Mouse (Mus musculus) spleen, embryonic (tissue): ENCODE measurements at regions not wholly inside any gene's neighbourhood (a gene's known extent, or its start where the extent isn't known, plus 50 kb on each side); places are given as distances from the start of the nearest gene placed in this dataset.

Experiments used
- CTCF ChIA-PET: fragments of 350-600 bp; sonication (Branson Sonifier 250); formaldehyde crosslinking; loops from one replicate; lab custom pipeline; 2022; lab: Charles Lee

DNA sequence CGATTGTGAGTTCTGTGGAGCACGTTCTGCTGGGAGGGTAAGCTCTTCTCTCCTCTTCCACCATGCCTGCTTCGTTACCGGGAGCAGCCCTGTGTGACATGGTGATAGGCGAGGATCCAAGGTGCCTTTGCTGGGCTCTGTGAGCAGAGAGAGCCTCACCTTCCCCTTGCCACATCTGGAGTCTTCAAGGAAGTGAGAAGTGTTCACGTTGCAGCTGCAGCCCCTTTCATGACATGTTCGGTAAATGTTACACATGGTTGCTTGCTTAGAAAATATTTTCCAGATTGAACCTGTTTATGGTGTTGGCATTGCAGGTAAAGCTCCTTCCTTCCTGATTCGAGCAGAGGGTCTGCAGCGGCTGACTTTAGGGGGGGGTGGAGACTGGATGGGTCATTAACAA is 244.0 kb downstream of the Ttll7 start:
- CTCF ChIA-PET = no interaction called here

DNA sequence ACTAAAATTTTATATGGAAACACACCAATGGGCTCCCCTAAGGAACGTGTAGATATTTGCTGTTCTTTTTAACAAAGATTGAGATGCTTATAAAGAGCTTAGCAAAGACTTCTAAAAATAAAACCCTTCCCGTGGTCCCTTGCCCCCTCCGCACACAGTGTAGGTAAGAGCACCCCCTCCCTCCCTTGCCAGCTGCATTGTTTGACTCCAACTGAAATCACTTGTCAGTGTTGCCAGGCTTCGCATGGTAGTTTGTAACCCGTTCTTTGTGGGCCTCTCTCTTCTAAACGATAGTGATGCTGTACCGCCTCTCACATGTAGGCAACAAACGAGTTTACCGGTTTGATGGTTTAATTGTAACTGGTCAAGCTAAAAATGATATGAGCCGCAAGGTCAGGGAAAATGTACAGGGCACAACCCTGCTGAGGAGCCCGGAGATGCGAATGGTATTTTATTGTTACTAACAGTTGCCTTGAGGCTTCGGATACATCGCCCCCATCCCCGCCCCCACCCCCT is 246.0 kb downstream of the Ttll7 start:
- CTCF ChIA-PET = no interaction called here

DNA sequence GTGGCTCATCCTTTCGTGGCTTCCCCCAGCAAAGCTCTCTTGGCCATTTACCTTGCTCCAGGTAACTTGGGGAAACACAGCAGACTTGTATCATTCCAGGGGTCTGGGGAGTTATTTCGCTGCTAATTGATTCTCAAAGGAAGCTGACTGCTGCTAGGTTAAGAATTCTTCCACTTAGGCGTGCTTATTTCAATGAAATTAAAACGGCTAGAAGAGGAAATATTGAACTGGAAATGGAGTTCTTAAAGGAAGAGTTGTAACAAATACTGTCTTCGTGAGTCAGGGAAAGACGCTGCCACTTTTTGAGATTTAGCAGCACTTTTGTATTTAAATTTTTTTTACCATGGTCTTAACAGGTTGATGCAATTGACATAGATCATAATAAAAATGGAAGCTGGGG is 246.4 kb downstream of the Ttll7 start:
- CTCF ChIA-PET = no interaction called here

DNA sequence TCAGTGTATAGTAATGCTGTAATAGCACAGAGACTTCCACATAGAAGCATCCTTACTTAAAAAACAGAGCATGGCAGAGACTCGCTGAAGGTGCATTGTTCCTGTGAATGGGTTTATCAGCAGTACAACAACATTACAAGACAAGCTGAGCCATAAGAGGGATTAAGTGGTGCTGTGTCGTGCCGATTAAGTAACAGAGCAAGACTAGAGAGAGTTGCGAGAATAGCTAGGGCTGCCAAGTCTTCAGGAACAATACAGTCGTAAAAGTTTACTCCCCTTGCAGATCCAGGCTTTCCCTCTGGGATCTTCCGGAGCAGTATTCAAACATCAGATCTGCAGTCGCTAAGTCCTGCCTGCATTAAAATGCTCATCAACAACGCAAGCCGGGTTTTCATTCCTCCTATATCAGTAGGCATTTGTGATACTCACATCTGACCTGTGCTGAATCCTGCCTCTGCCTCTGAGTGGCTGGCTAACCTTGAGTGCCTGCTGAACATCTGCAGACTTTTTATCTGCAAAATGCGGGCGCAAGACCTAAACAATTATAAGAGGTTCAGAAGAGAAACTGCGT is 247.1 kb downstream of the Ttll7 start:
- CTCF ChIA-PET = no interaction called here

DNA sequence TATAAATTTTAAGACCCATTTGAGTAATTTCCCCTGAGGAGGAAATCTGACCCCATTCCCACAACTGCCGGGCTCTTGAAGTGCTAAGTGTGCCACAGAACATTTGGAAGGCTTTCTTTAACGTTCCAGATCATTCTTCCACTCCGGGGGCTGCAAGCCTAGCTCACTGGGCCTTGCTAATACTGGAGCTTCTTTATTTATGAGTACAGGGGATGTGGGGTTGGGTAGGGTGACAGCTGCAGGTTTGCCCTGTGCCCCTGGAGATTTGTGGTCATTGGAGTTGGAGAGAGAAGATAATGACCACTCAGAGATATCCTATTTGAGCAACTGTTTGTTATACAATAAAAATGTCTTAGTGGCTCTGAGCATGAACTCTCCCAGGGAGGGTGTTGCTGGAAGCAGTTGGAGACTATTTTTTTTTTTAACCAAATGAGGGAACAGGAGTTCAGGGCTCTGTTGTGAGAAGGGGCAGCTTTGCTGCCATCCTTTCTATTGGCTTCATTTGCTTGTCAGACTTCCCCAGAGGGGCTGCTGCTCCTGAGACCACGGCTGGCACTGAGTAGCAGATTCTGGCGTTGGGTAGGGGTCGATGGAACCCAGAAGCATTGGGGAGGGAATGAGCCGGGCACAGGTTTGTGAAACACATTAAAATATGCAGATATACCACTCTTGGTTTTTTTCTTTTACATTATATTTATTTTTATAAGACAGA is 249.0 kb downstream of the Ttll7 start:
- CTCF ChIA-PET = no interaction called here

DNA sequence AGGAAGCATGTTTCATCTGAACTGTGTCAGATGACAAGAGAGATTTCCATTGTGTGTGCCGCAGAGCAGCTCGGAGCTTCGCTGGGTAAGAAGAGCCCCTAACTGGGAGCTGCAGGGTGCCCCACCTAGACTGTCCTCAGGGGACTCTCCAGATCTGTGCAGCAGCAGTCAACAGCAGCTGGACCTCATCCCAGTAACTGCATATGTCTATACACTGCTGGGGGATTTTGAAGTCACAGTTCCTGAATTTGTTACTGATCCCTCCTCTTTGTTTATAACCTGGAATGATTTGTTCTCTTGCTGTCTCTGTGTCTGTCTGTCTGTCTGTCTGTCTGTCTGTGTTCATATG is 249.6 kb downstream of the Ttll7 start:
- CTCF ChIA-PET = no interaction called here

DNA sequence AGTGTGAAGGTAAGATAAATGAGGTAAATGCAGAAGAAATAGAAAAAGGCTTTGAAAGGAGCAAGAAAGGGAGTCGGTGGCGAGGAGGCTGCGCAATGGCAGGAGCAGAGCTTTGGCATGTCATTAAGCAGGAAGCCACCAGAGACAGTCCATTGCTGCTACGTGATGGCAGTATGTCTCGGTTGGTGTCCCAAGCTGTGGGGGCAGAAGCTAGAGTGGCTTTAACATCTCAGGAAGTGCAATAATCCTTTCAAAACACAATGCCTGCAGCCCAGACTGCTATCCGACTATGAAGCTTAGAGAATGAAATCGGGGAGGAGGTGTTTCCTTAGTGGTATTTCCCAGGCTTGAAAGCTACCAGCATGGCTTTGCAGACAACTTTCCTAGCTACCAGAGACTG is 251.3 kb downstream of the Ttll7 start:
- CTCF ChIA-PET = no interaction called here

DNA sequence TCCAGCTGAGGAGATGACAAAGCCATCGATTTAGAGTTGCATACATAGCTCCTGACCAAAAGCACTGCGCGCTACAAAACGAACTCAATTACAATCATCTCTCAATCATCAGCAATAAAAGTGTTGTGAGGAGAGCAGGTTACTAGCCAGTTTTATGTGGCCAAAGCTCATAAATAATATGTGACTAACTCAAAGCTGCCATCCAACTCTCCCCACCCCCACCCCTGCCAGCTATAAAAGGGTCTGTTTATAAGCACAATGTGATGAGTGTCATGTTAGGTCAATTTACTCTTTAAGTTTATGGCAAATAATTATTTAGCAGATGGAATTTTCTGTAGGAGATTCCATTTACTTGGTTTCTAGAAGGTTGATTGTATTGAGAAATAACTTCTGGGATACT is 265.4 kb downstream of the Ttll7 start:
- CTCF ChIA-PET = no interaction called here

DNA sequence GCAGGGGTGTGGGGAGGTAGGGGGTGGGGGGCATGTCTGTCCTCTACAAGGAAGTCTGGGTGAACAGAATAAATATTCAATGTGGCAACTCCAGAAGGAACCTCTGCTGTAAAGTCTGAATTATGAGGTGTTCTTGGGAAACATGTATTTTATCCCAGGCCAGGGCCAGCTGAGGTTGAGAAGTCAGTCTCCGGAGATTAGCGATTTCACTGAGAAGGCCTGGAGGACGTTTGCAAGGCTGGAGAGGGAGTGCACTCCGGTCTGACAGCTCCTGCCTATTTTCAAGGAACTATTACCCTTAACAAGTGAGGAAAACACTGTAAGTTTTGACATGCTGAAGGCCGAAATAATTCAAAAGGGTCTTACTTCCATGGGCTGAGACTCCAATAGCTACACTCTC is 265.9 kb downstream of the Ttll7 start:
- CTCF ChIA-PET = no interaction called here

DNA sequence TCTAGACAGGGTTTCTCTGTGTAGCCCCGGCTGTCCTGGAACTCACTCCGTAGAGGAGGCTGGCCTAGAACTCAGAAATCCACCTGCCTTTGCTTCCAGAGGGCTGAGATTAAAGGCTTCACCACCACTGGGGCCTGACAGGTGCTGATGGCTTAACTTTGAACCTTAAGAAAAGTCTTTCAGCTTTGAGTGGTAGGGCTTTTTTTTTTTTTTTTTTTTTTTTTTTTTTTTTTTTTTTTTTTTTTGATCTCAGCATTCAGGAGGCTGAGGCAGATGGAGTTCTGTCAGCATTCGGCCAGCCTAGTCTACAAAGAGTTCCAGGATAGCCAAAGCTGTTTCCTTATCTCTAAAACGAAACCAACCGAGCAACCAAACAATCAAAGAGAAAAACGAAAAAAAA is 266.5 kb downstream of the Ttll7 start:
- CTCF ChIA-PET = no interaction called here

DNA sequence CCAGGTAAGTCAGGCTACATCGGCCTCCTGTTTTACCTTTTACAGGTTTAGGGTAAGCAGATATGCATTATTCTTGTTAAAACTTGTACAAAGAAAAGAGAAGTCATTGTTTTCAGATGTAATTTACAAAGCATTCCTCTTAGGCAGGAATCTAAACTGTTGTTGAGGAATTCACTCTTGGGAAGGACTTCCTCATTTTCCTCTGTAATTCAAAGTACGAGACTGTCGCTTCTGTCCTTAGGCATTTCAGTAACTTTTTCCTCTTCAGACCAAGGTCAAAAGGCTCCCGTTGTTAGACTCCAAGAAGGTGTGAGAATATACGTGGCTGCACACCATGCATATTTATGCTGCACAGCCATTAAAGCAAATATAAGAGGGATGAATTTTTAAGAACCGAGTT is 269.7 kb downstream of the Ttll7 start:
- CTCF ChIA-PET = no interaction called here

DNA sequence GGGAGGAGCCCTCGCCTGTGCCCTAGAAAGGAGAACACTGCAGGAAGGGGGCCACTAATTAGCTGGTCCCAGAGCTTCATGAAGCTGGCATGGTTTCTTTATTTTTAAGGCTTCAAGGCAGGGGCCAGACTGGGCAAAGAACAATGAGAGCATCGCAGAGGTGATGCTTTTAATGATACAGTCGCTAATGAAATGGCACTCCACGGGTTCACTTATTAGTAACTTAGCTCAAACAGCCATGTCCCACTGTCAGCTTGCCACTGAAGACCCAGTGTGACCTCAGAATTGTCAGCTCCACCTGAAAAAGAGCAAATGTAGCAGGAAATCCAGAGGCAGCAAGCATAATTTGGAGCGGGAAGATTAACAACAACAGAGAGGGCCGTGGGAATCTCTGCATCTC is 275.6 kb downstream of the Ttll7 start:
- CTCF ChIA-PET = no interaction called here

DNA sequence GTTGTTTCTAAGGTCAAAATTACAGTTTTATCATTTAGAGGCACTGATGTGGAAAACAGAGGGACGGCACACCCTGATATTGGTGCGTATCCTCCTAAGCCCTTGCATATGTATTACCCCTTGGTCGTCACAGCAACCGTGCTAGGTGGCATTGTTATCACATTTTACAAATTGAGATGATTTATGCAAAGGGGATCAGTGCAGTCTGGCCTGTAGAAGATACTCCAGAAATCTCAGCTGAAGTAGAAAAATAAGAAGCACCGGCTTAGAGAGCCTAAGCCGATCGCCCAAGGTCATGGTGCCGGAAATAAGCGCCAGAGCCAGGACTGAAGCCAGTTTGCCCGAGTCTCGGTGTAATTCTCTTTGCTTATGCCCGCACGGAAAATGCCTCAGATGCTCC is 280.7 kb downstream of the Ttll7 start:
- CTCF ChIA-PET = no interaction called here

DNA sequence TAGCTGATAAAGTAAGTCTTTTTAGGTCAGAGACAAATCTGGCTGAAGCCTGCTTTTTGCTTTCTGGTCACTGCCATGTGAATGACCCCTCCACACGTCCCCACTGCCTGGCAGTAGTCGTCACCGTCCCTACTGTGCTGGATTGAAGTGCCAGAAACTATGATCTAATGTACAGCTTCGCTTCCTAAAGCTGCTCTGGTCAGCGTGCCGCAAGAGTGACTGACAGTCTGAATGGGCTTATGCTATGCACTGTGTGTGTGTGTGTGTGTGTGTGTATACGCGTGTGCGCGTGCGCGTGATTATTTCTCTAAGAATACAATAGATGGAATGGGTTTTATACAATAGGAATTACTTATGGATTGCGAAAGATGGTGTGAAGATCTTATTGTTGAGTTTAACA is 281.2 kb downstream of the Ttll7 start:
- CTCF ChIA-PET = no interaction called here

DNA sequence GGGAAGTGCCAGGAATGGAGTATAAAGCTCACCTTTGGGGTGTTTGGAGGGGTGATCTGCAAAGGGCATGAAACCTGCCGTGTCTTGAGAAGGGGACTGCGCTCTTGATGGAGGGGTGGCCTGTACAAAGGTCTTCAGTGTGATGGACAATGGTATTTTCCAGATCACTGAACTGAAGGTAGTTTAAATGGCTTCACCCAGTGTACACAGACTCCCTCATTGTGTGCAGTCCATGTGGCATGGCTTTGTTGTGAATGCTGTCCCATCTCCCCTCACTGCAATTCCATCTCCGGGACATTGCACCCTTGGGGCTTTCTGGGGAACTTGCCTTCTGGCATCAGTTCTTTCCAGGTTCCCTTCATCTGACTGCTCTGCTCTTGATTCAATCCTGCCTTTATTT is 288.2 kb downstream of the Ttll7 start:
- CTCF ChIA-PET = no interaction called here

DNA sequence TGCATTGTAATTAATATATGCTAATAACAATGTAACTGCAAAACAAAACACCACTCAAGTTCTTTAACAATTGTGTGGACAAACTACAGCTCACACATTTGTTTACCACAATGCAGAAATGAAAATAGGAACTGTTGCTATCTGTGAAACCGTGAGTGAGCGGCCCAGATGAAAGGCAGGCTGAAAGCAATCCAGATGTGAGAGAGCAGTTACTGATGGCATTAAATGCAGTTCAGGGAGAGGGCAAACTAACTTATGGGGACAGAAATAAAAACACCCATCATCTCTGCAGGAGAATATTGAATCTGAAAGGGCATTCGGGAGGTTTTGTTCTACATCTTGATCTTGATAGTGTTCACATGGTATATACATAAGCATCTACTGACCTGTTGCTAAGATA is 301.3 kb downstream of the Ttll7 start:
- CTCF ChIA-PET = no interaction called here

DNA sequence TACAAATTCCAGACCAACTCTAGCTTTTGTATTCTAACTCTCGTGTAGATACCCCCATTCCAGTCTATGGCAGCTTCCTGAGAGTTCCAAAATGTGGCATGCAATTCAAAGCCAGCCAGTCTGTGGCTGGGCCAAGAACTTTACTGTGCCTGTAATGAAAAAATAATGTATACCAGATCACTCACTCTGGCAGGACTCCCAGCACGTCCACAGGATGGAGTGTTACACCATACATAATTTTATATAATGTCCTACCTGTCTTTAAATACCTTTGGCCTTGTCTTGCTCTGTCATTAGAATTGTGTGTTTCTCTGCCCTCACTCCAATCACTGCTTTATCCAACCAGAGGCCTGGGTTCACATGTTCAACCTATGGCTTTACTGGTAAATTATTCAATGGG is 301.8 kb downstream of the Ttll7 start:
- CTCF ChIA-PET = no interaction called here

DNA sequence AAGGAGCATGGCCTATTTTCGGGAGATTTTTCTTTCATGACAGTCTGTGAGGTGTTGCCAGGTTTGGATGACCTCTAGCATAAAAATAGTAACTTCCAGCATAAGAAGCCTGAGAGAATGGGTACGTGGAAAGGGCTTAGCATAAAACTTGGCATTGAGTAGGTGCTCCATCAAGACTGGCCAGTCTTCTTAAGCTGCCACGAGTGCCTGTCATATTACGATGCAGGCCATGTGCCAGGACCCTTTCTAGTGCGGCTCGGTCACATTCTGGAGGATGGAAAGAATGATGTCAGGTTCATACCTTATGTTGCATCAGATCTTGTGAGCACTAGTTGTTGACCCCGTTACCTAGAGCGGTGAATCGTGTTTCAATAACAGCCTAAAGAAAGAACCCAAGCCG is 311.0 kb downstream of the Ttll7 start:
- CTCF ChIA-PET = no interaction called here

DNA sequence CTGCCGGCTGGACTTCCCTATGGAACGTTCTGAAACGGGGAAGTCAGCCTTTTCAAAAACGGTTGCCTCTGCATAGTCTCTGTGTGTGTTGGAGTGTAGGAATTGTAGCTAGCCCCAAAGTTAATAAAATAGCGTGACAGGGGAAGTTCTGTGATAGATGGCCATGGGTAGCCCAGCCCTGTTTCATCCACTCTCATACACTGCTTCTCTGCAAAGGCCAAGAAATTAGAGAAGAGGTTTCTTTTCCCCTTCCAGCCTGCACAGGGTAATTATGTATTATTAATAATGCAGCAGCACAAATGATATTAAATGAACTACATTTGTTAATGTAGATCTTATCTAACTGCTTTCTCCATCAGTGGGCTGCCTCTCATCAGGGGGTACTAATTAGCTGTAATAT is 311.4 kb downstream of the Ttll7 start:
- CTCF ChIA-PET = no interaction called here

DNA sequence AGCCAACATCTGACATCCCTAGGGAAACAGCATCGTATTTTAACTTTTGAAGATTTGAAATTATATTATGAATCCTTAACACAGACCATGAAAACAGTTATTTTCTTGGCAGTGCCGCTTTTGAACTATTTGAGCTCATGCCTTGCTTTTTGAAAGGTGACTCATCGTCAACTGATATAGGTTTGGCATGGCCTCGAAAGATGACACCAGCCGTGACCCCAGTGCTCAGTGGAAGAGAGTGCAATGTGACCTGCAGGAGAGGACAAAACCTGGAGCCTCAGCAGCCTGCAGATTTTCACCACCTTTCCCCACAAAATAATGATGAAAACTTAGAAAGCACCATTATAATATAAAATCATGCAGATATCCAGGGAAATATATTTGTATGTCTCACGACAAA is 312.8 kb downstream of the Ttll7 start:
- CTCF ChIA-PET = no interaction called here

DNA sequence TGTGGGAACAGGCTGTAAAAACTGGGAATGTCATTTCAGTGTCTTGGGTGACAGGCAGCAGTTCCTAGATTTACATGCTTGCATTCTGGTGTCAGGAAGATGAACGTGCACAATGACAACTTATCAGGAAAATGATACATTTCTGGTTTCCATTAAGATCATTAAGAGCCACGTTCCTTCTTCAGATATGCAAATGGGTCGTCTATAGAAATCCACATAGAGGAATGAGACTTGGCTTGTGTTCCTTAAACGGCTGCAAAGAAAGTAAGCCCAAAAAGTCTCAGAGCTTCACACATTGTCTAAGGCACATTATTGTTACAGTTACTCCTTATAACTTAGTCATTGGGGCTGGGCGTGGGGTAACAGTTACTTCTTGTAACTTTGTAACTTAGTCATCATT is 314.4 kb downstream of the Ttll7 start:
- CTCF ChIA-PET = no interaction called here

DNA sequence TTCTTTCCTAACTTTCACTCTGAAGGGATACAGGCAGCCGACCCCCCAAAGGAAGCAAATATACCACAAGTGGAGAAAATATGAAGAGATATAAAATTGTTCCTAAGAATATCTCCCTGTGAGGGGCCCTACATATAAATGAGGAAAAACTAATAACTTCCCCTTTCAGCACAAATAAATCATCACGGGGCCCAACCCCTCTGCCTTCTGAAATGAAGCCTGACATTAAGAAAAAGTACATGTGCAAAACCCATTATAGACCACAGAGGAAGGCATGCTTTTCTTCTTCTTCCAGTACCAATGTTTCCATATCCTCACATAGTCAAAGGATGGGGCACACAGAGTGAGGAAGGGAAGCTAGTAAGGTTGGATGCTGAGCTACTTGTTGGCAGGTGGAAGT is 317.0 kb downstream of the Ttll7 start:
- CTCF ChIA-PET = no interaction called here

DNA sequence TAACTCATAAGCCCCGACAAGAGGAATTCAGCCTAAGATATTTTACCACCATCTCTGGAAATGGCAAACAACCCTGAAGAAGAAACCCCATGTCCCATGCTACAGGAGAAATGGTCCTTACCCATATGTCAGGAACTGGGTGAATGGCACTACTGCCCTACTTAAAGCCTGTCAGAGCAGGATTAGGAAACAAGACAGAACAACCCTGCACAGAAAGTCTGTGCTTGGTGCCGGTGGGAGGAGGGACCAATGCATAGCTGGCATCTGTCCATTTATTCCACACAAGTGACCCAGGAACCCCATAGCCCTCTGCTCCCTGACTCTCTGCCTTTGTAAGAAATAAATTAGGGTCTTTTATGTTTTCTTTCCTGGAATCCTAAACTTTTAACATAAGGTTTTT is 317.9 kb downstream of the Ttll7 start:
- CTCF ChIA-PET = no interaction called here

DNA sequence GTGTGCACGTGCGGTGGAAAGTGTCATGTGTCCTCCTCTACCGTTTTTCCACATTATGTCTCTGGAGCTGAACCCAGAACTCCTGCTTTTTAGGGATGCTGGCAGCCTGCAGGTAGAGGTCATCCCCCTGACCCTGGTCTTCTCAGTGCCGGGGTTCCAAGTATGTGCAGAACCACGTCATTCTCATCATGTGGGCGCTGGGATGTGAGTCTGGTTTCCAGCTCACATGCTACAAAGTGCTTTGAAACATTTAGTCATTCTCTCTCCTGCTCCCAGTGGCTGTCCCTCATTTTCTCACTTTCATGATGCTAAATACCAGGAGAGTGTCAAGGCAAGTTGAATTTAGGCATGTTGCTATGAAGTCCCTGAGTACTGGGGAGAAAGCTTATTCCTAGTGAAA is 326.6 kb downstream of the Ttll7 start:
- CTCF ChIA-PET = no interaction called here
